Mouse (Mus musculus) forebrain, embryonic 16.5 days (tissue): ENCODE data around the gene Idi1. TPM values are rescaled to one million over a fixed set of nuclear protein-coding genes. Genes with fewer than 3 reads are reported as not detected.
"Not testable (repeated sequence)": the region's sequence is repeated elsewhere in the genome, so short reads cannot be mapped to it uniquely, and the experiment has no call there.

Source experiments
- ATAC-seq: fragments of 200-750 bp; cut with Nextera tagmentation; 2 replicates; pipeline ENCODE4 v1.8.0; 2017; ENCODE audit warnings: mild to moderate bottlenecking, moderate library complexity
- H3K27ac ChIP-seq: fragments of 300-500 bp; sonication (generic); 2 replicates; pipeline ENCODE4 v1.5.1; 2014; ENCODE audit warnings: low read length, control low read depth
- H3K27me3 ChIP-seq: fragments of 300-500 bp; sonication (generic); replicated peaks from 2 replicates; pipeline ENCODE4 v1.6.1; 2014; ENCODE audit warnings: low read length; ENCODE audit not compliant: control insufficient read depth, insufficient read depth
- H3K36me3 ChIP-seq: fragments of 300-500 bp; sonication (generic); 2 replicates; pipeline ENCODE4 v1.6.1; 2014; ENCODE audit not compliant: control insufficient read depth, insufficient read depth
- H3K4me1 ChIP-seq: fragments of 300-500 bp; sonication (generic); replicated peaks from 2 replicates; pipeline ENCODE4 v1.6.1; 2014; ENCODE audit warnings: low read length; ENCODE audit not compliant: control insufficient read depth, insufficient read depth
- H3K4me2 ChIP-seq: fragments of 300-500 bp; sonication (generic); 2 replicates; pipeline ENCODE4 v1.6.1; 2014; ENCODE audit warnings: mild to moderate bottlenecking, low read length, control low read depth
- H3K4me3 ChIP-seq: fragments of 300-500 bp; sonication (generic); replicated peaks from 2 replicates; pipeline ENCODE4 v1.5.1; 2014; ENCODE audit warnings: mild to moderate bottlenecking, low read length, control low read depth
- H3K9ac ChIP-seq: fragments of 300-500 bp; sonication (generic); replicated peaks from 2 replicates; pipeline ENCODE4 v1.6.1; 2014; ENCODE audit warnings: low read depth, low read length, control low read depth
- H3K9me3 ChIP-seq: fragments of 300-500 bp; sonication (generic); 2 replicates; pipeline ENCODE4 v1.6.1; 2016; ENCODE audit warnings: low read length; ENCODE audit not compliant: control insufficient read depth
- WGBS: fragments of 180-500 bp; shearing (Covaris S2); extraction: QIAGEN DNeasy Blood & Tissue Kit; methylation state at CpG from one replicate; pipeline ENCODE4 v1.1.7; 2014; 5-methylcytosine and 5-hydroxymethylcytosine counted together
- polyA plus RNA-seq: library from polyadenylated mRNA; unstranded; fragments of >200 nt; fragmentation: Nextera tagmentation; extraction: Ambion mirVana; gene quantifications from 2 replicates; pipeline ENCODE4 v1.2.1, GENCODE M21; 2015

Gene Idi1
- polyA plus RNA-seq, 1 experiment from 2014 or later = 99.8 TPM

GRCm38 (mm10) chr13:8873776-8874175 lies 11.5 kb upstream of the Idi1 start:
- H3K9me3 ChIP-seq = no peaks in the 10 kb centered on the region
- no peak overlapping the region for H3K4me2 ChIP-seq
- H3K36me3 ChIP-seq = no peaks in the 10 kb centered on the region
- peaks cover 12% of the 10 kb centered on the region for H3K4me1 ChIP-seq
- WGBS = 93% methylated on average over 1 of the region's 1 CpGs
- no peak for ATAC-seq
- no peak overlapping the region for H3K4me3 ChIP-seq
- H3K9ac ChIP-seq = no peak overlapping the region
- no peaks in the 10 kb centered on the region for H3K27me3 ChIP-seq
- H3K27ac ChIP-seq = no peak overlapping the region

- no peak overlapping the region for H3K9ac ChIP-seq
Measured at GRCm38 (mm10) chr13:8881611-8882010, 3.7 kb upstream of the Idi1 start.

GRCm38 (mm10) chr13:8883870-8884269 lies 1.4 kb upstream of the Idi1 start:
- H3K4me2 ChIP-seq, H3K27me3 ChIP-seq, H3K9me3 ChIP-seq, H3K4me3 ChIP-seq, H3K36me3 ChIP-seq, H3K27ac ChIP-seq, ATAC-seq, H3K9ac ChIP-seq: not testable (repeated sequence)
- peaks cover 14% of the 10 kb centered on the region for H3K4me1 ChIP-seq
- WGBS = 74% methylated on average over 5 of the region's 5 CpGs

More at GRCm38 (mm10) chr13:8881611-8882010, 3.7 kb upstream of the Idi1 start:
- ATAC-seq = no peak
- Histone ChIP-seq H3K36me3 (no peaks in the 10 kb centered on the region), H3K4me2 (no peak overlapping the region), H3K27me3 (no peaks in the 10 kb centered on the region), H3K4me3 (no peak overlapping the region), H3K27ac (no peak overlapping the region), H3K9me3 (no peaks in the 10 kb centered on the region), H3K4me1 (peaks cover 4% of the 10 kb centered on the region)
- WGBS = 76% methylated on average over 3 of the region's 3 CpGs

GRCm38 (mm10) chr13:8886185-8886560 lies 872 bp downstream of the Idi1 start:
- Histone ChIP-seq H3K4me2 (peak overlapping the region; percentile 77), H3K27ac (peak overlapping the region; percentile 91), H3K4me3 (peak overlapping the region; percentile 52), H3K36me3 (peaks cover 10% of the 10 kb centered on the region), H3K9me3 (no peaks in the 10 kb centered on the region), H3K9ac (peak overlapping the region; percentile 56), H3K4me1 (peaks cover 14% of the 10 kb centered on the region), H3K27me3 (no peaks in the 10 kb centered on the region)
- WGBS = 1% methylated on average over 9 of the region's 9 CpGs
- ATAC-seq = no peak

GRCm38 (mm10) chr13:8888603-8889002 lies 3.3 kb downstream of the Idi1 start:
- 97% methylated on average over 1 of the region's 1 CpGs for WGBS
- H3K4me2 ChIP-seq = no peak overlapping the region

GRCm38 (mm10) chr13:8905986-8906385 lies 20.7 kb downstream of the Idi1 start:
- not testable (repeated sequence) for H3K27ac ChIP-seq, ATAC-seq, H3K9me3 ChIP-seq, H3K4me3 ChIP-seq, H3K4me1 ChIP-seq, H3K4me2 ChIP-seq, H3K9ac ChIP-seq, H3K27me3 ChIP-seq, H3K36me3 ChIP-seq
- WGBS = 94% methylated on average over 2 of the region's 2 CpGs

More at GRCm38 (mm10) chr13:8888603-8889002, 3.3 kb downstream of the Idi1 start:
- H3K4me3 ChIP-seq = no peak overlapping the region
- ATAC-seq = no peak
- peaks cover 10% of the 10 kb centered on the region for H3K36me3 ChIP-seq
- H3K27me3 ChIP-seq = no peaks in the 10 kb centered on the region
- H3K4me1 ChIP-seq = peaks cover 14% of the 10 kb centered on the region
- no peaks in the 10 kb centered on the region for H3K9me3 ChIP-seq
- no peak overlapping the region for H3K27ac ChIP-seq
- no peak overlapping the region for H3K9ac ChIP-seq

- 86% methylated on average over 8 of the region's 8 CpGs for WGBS
- not testable (repeated sequence) for H3K4me3 ChIP-seq, H3K36me3 ChIP-seq, H3K27me3 ChIP-seq, H3K9me3 ChIP-seq, H3K9ac ChIP-seq, H3K4me1 ChIP-seq, H3K27ac ChIP-seq, ATAC-seq, H3K4me2 ChIP-seq
Measured at GRCm38 (mm10) chr13:8913890-8914289, 28.6 kb downstream of the Idi1 start.

GRCm38 (mm10) chr13:8933499-8933898 lies 48.2 kb downstream of the Idi1 start:
- Histone ChIP-seq H3K27ac (no peak overlapping the region), H3K9ac (no peak overlapping the region), H3K4me3 (no peak overlapping the region), H3K9me3 (no peaks in the 10 kb centered on the region), H3K27me3 (no peaks in the 10 kb centered on the region), H3K4me2 (no peak overlapping the region), H3K36me3 (no peaks in the 10 kb centered on the region), H3K4me1 (no peaks in the 10 kb centered on the region)
- ATAC-seq = no peak
- 72% methylated on average over 2 of the region's 2 CpGs for WGBS

- 83% methylated on average over 6 of the region's 6 CpGs for WGBS
Measured at GRCm38 (mm10) chr13:8937611-8938140, 52.4 kb downstream of the Idi1 start.

GRCm38 (mm10) chr13:8941110-8941509 lies 55.8 kb downstream of the Idi1 start:
- not testable (repeated sequence) for H3K27me3 ChIP-seq, ATAC-seq
- 92% methylated on average over 4 of the region's 4 CpGs for WGBS

More at GRCm38 (mm10) chr13:8937611-8938140, 52.4 kb downstream of the Idi1 start:
- ATAC-seq, H3K27me3 ChIP-seq, H3K27ac ChIP-seq, H3K9me3 ChIP-seq, H3K4me1 ChIP-seq, H3K36me3 ChIP-seq, H3K9ac ChIP-seq, H3K4me2 ChIP-seq, H3K4me3 ChIP-seq: not testable (repeated sequence)

More at GRCm38 (mm10) chr13:8941110-8941509, 55.8 kb downstream of the Idi1 start:
- H3K4me2 ChIP-seq, H3K4me3 ChIP-seq, H3K9me3 ChIP-seq, H3K36me3 ChIP-seq, H3K27ac ChIP-seq, H3K4me1 ChIP-seq, H3K9ac ChIP-seq: not testable (repeated sequence)
